Mouse (Mus musculus): Measurements from ENCODE around the gene Vsig10l. TPM values are rescaled to one million over a fixed set of nuclear protein-coding genes. Genes with fewer than 3 reads are reported as not detected.

Vsig10l gene
- 8.1 TPM for polyA plus RNA-seq (2017; shearing (Covaris generic))

GRCm38 (mm10) chr7:43462851-43463250, at the start of gene Vsig10l:
TSS of gene Vsig10l (plus strand) at chr7:43463151.

GRCm38 (mm10) chr7:43427406-43427805, 35.5 kb upstream of the Vsig10l start, which contains the start of gene Lim2:
TSS of gene Lim2 (plus strand) at chr7:43427670.

GRCm38 (mm10) chr7:43436341-43437255, 26.4 kb upstream of the Vsig10l start, which contains the start of gene Nkg7:
TSS of gene Nkg7 (plus strand) at chr7:43437073.

GRCm38 (mm10) chr7:43440482-43440881, 22.5 kb upstream of the Vsig10l start, which contains the start of gene Cldnd2:
TSS of gene Cldnd2 (plus strand) at chr7:43440782.

GRCm38 (mm10) chr7:43443917-43444293, 19.0 kb upstream of the Vsig10l start, which contains the start of the genes Etfb and Gm45233:
TSS of gene Etfb (plus strand) at chr7:43444083.
TSS of gene Gm45233 (plus strand) at chr7:43444128.

GRCm38 (mm10) chr7:43489631-43490125, 26.7 kb downstream of the Vsig10l start, which contains the start of gene Iglon5:
TSS of gene Iglon5 (minus strand) at chr7:43490075.

Other genes starting within 250 kb of the Vsig10l start
- gene Zfp715, start 149.9 kb upstream of the Vsig10l start, polyA plus RNA-seq (2017; shearing (Covaris generic)), result 27.5 TPM
- gene Siglecf, start 111.8 kb upstream of the Vsig10l start, polyA plus RNA-seq (2017; shearing (Covaris generic)), result not detected
- 1.4 TPM for gene Siglecg, start 54.9 kb upstream of the Vsig10l start, polyA plus RNA-seq (2017; shearing (Covaris generic))
- not detected for gene Lim2, start 35.5 kb upstream of the Vsig10l start, polyA plus RNA-seq (2017; shearing (Covaris generic))
- gene Nkg7, start 26.1 kb upstream of the Vsig10l start, polyA plus RNA-seq (2017; shearing (Covaris generic)), result 124 TPM
- 0.45 TPM for gene Cldnd2, start 22.4 kb upstream of the Vsig10l start, polyA plus RNA-seq (2017; shearing (Covaris generic))
- 154 TPM for gene Etfb, start 19.1 kb upstream of the Vsig10l start, polyA plus RNA-seq (2017; shearing (Covaris generic))
- not detected for gene Gm45233, start 19.0 kb upstream of the Vsig10l start, polyA plus RNA-seq (2017; shearing (Covaris generic))
- 0.29 TPM for gene Iglon5, start 26.9 kb downstream of the Vsig10l start, polyA plus RNA-seq (2017; shearing (Covaris generic))
- not detected for gene 4931406B18Rik, start 42.8 kb downstream of the Vsig10l start, polyA plus RNA-seq (2017; shearing (Covaris generic))
- gene Cd33, start 81.3 kb downstream of the Vsig10l start, polyA plus RNA-seq (2017; shearing (Covaris generic)), result 0.27 TPM
- gene Zfp658, start 99.1 kb downstream of the Vsig10l start, polyA plus RNA-seq (2017; shearing (Covaris generic)), result 6.2 TPM
- 15.6 TPM for gene Zfp719, start 116.5 kb downstream of the Vsig10l start, polyA plus RNA-seq (2017; shearing (Covaris generic))
- not detected for gene Zfp819, start 144.0 kb downstream of the Vsig10l start, polyA plus RNA-seq (2017; shearing (Covaris generic))
- gene Ceacam18, start 171.6 kb downstream of the Vsig10l start, polyA plus RNA-seq (2017; shearing (Covaris generic)), result not detected
- gene Siglece, start 197.0 kb downstream of the Vsig10l start, polyA plus RNA-seq (2017; shearing (Covaris generic)), result 1.8 TPM
- 5.2 TPM for gene Ctu1, start 208.9 kb downstream of the Vsig10l start, polyA plus RNA-seq (2017; shearing (Covaris generic))
- gene Klk14, start 227.3 kb downstream of the Vsig10l start, polyA plus RNA-seq (2017; shearing (Covaris generic)), result not detected
- gene Klk13, start 249.4 kb downstream of the Vsig10l start, polyA plus RNA-seq (2017; shearing (Covaris generic)), result not detected